Mouse (Mus musculus) T-helper 17 cell (primary cell): Measurements from ENCODE around the gene Alg5.
"Not testable (repeated sequence)": the region's sequence is repeated elsewhere in the genome, so short reads cannot be mapped to it uniquely, and the experiment has no call there.

ENCODE experiments used
- in situ Hi-C, 2 experiments: fragments of 300-600 bp; cut with MboI, MseI; formaldehyde crosslinking; loops; 1 replicate in 1 of 2; 2 replicates in 1 of 2; pipeline ENCODE4 v1.15.1; 2025; ENCODE audit warnings: high pct_unique_total_duplicates in 2 of 2

Gene Alg5

GRCm38 (mm10) chr3:54734411-54735246, 710 bp upstream of the Alg5 start:
- in situ Hi-C loops: loop anchor here (5.0 to 25.0 kb wide), 3 partner anchors 37 to 1272 kb away; partner anchors contain the start of genes Nhlrc3 (in 1 of the 2), Proser1 (in 1 of the 2) and Ufm1 (in 1 of the 2)

- in situ Hi-C loops: loop anchor here (25.0 kb wide), 2 partner anchors 874 to 1274 kb away; partner anchors contain the start of genes Nhlrc3 (in 1 of the 2), Proser1 (in 1 of the 2) and Ufm1 (in 1 of the 2)
Measured at GRCm38 (mm10) chr3:54736101-54736927, 975 bp downstream of the Alg5 start.

GRCm38 (mm10) chr3:54737317-54737716, 2.0 kb downstream of the Alg5 start:
- in situ Hi-C loops: loop anchor here (25.0 kb wide), 2 partner anchors 875 to 1275 kb away; partner anchors contain the start of genes Nhlrc3 (in 1 of the 2), Proser1 (in 1 of the 2) and Ufm1 (in 1 of the 2)

GRCm38 (mm10) chr3:54741965-54742364, 6.6 kb downstream of the Alg5 start:
- in situ Hi-C loops: loop anchor here (25.0 kb wide), 2 partner anchors 880 to 1280 kb away; partner anchors contain the start of genes Nhlrc3 (in 1 of the 2), Proser1 (in 1 of the 2) and Ufm1 (in 1 of the 2)

- in situ Hi-C loops: loop anchor here (25.0 kb wide), 2 partner anchors 883 to 1283 kb away; partner anchors contain the start of genes Nhlrc3 (in 1 of the 2), Proser1 (in 1 of the 2) and Ufm1 (in 1 of the 2)
Measured at GRCm38 (mm10) chr3:54745799-54746198, 10.5 kb downstream of the Alg5 start.

GRCm38 (mm10) chr3:54753411-54753810, 18.1 kb downstream of the Alg5 start:
- in situ Hi-C loops: loop anchor here in 1 of 2 experiments (5.0 kb wide), 1 partner anchor 54 kb away; the partner anchor contains the start of gene Rfxap

- in situ Hi-C loops: no loop called here
Measured at GRCm38 (mm10) chr3:54755145-54756041, 20.1 kb downstream of the Alg5 start, which contains the start of gene Smad9. Gene Smad9 (plus strand): TSS chr3:54755582.

GRCm38 (mm10) chr3:54756058-54756457, 20.7 kb downstream of the Alg5 start:
- in situ Hi-C loops: no loop called here

- in situ Hi-C loops: no loop called here
Measured at GRCm38 (mm10) chr3:54757446-54757845, 22.1 kb downstream of the Alg5 start.

- in situ Hi-C loops: no loop called here
Measured at GRCm38 (mm10) chr3:54759211-54759610, 23.9 kb downstream of the Alg5 start.

GRCm38 (mm10) chr3:54760321-54761115, 25.2 kb downstream of the Alg5 start:
- in situ Hi-C loops: no loop called here

GRCm38 (mm10) chr3:54761258-54761657, 25.9 kb downstream of the Alg5 start:
- in situ Hi-C loops: no loop called here

GRCm38 (mm10) chr3:54764418-54764817, 29.1 kb downstream of the Alg5 start:
- in situ Hi-C loops: no loop called here

- in situ Hi-C loops: not testable (repeated sequence)
Measured at GRCm38 (mm10) chr3:54765521-54765920, 30.2 kb downstream of the Alg5 start.

GRCm38 (mm10) chr3:54766034-54766433, 30.7 kb downstream of the Alg5 start:
- in situ Hi-C loops: no loop called here

- in situ Hi-C loops: no loop called here
Measured at GRCm38 (mm10) chr3:54766811-54767210, 31.5 kb downstream of the Alg5 start.

- in situ Hi-C loops: no loop called here
Measured at GRCm38 (mm10) chr3:54768592-54768991, 33.3 kb downstream of the Alg5 start.

GRCm38 (mm10) chr3:54769349-54770275, 34.3 kb downstream of the Alg5 start:
- in situ Hi-C loops: loop anchor here in 1 of 2 experiments (10.0 kb wide), 1 partner anchor 1175 kb away; no protein-coding TSS in a partner anchor
